Mouse (Mus musculus) myocyte (in vitro differentiated cells): ENCODE results near the gene Tbc1d19.

ENCODE experiments used
- MAX ChIP-seq: IDR thresholded peaks from one replicate; pipeline ENCODE4 v1.6.1; 2011; ENCODE audit warnings: low read depth, mild to moderate bottlenecking, control low read depth
- POLR2A ChIP-seq: IDR thresholded peaks from one replicate; pipeline ENCODE4 v1.6.1; 2011; ENCODE audit warnings: low read depth, mild to moderate bottlenecking, control low read depth, moderate library complexity; ENCODE audit not compliant: insufficient read length
- POLR2AphosphoS2 ChIP-seq: IDR thresholded peaks from one replicate; pipeline ENCODE4 v1.6.1; 2011; ENCODE audit warnings: low read depth, control low read depth; ENCODE audit not compliant: insufficient read length
- REST ChIP-seq: IDR thresholded peaks from one replicate; pipeline ENCODE4 v1.6.1; 2011; ENCODE audit warnings: mild to moderate bottlenecking, control low read depth, moderate library complexity; ENCODE audit not compliant: insufficient read depth, insufficient read length
- SRF ChIP-seq: IDR thresholded peaks from one replicate; pipeline ENCODE4 v1.6.1; 2011; ENCODE audit warnings: low read depth; ENCODE audit not compliant: control insufficient read depth, insufficient read length
- TCF12 ChIP-seq: IDR thresholded peaks from one replicate; pipeline ENCODE4 v1.6.1; 2011; ENCODE audit warnings: mild to moderate bottlenecking, control low read depth; ENCODE audit not compliant: poor library complexity, insufficient read depth, severe bottlenecking
- USF1 ChIP-seq: IDR thresholded peaks from one replicate; pipeline ENCODE4 v1.6.1; 2011; ENCODE audit warnings: low read depth, mild to moderate bottlenecking, control low read depth, moderate library complexity

- no peak for TF ChIP-seq REST
- TF ChIP-seq POLR2A, result no peak
- TF ChIP-seq POLR2AphosphoS2, result no peak
- no peak for TF ChIP-seq TCF12
- no peak for TF ChIP-seq USF1
- TF ChIP-seq MAX, result no peak
- TF ChIP-seq SRF, result no peak
Observed at GRCm38 (mm10) chr5:53865146-53865545, 55.7 kb downstream of the Tbc1d19 start.
